Mouse (Mus musculus): Measurements from ENCODE around the gene Mrgpra4.
A peak's percentile ranks its signal among the peaks of the same experiment; 100 is the strongest.

GRCm38 (mm10) chr7:47986752-47987151, 4.9 kb upstream of the Mrgpra4 start:
- no peak for TF ChIP-seq EP300 (IDR thresholded peaks at IDR 0.05)
- TF ChIP-seq CTCF (IDR thresholded peaks at IDR 0.05), result peak; percentile 25

All from lung, postnatal 0 days (tissue).